Mouse (Mus musculus) testis, adult 2 months (tissue): ENCODE results near the gene Abca1.

Experiments
- CTCF ChIP-seq: fragments of 200-500 bp; IDR thresholded peaks from 2 replicates; pipeline ENCODE4 v1.5.1; 2012; ENCODE audit warnings: low read depth, mild to moderate bottlenecking, inconsistent platforms, low read length, moderate library complexity; ENCODE audit not compliant: control insufficient read depth, insufficient read depth, insufficient replicate concordance
- POLR2A ChIP-seq: fragments of 200-500 bp; IDR thresholded peaks from 2 replicates; pipeline ENCODE4 v1.6.1; 2012; ENCODE audit warnings: low read depth, mild to moderate bottlenecking, inconsistent platforms, low read length, moderate library complexity; ENCODE audit not compliant: control insufficient read depth

GRCm38 (mm10) chr4:53159176-53159575 is 519 bp downstream of the Abca1 start:
- no peak for TF ChIP-seq CTCF
- TF ChIP-seq POLR2A = no peak
